Mouse (Mus musculus) bone marrow macrophage, adult 2 months (primary cell): Measurements from ENCODE around the gene Cenpj.

Experiments
- CTCF ChIP-seq: IDR thresholded peaks from 2 replicates; pipeline ENCODE4 v1.5.1; 2012; ENCODE audit warnings: low read depth, mild to moderate bottlenecking, low read length, moderate library complexity
- POLR2A ChIP-seq: IDR thresholded peaks from 2 replicates; pipeline ENCODE4 v1.6.1; 2012; ENCODE audit warnings: mild to moderate bottlenecking, low read depth, low read length, borderline replicate concordance

GRCm38 (mm10) chr14:56594811-56595210 is 19.6 kb upstream of the Cenpj start:
- TF ChIP-seq CTCF: no peak
- no peak for TF ChIP-seq POLR2A
